Mouse (Mus musculus) erythroblast, embryonic 14.5 days (primary cell): ENCODE measurements around the gene Taar2. TPM values are rescaled to one million over a fixed set of nuclear protein-coding genes. Genes with fewer than 3 reads are reported as not detected.

Source experiments
- H3K27me3 ChIP-seq: 2 replicates; pipeline ENCODE4 v1.6.1; 2012; ENCODE audit warnings: inconsistent platforms; ENCODE audit not compliant: control insufficient read depth
- H3K36me3 ChIP-seq: 2 replicates; pipeline ENCODE4 v1.6.1; 2012; ENCODE audit warnings: mild to moderate bottlenecking, inconsistent platforms; ENCODE audit not compliant: control insufficient read depth
- H3K4me1 ChIP-seq: 2 replicates; pipeline ENCODE4 v1.6.1; 2012; ENCODE audit warnings: inconsistent platforms; ENCODE audit not compliant: control insufficient read depth
- H3K4me3 ChIP-seq: replicated peaks from 2 replicates; pipeline ENCODE3; 2012; ENCODE audit warnings: moderate library complexity, mild to moderate bottlenecking, inconsistent platforms
- H3K9me3 ChIP-seq: 2 replicates; pipeline ENCODE4 v1.6.1; 2012; ENCODE audit warnings: low read length, inconsistent platforms, mixed read lengths; ENCODE audit not compliant: control insufficient read depth
- GATA1 ChIP-seq: IDR thresholded peaks from 2 replicates; pipeline ENCODE4 v1.6.1; 2012; ENCODE audit warnings: low read length, inconsistent platforms, mixed read lengths
- TAL1 ChIP-seq: IDR thresholded peaks from 3 replicates; pipeline ENCODE4 v1.6.1; 2012; ENCODE audit warnings: low read length, inconsistent platforms, mixed read lengths
- polyA plus RNA-seq: library from polyadenylated mRNA; stranded (reverse); fragments of >175 nt; gene quantifications from 2 replicates; pipeline ENCODE4 v1.2.3, GENCODE M21; 2012

Taar2 gene
- not detected in 2 replicates for polyA plus RNA-seq

DNA sequence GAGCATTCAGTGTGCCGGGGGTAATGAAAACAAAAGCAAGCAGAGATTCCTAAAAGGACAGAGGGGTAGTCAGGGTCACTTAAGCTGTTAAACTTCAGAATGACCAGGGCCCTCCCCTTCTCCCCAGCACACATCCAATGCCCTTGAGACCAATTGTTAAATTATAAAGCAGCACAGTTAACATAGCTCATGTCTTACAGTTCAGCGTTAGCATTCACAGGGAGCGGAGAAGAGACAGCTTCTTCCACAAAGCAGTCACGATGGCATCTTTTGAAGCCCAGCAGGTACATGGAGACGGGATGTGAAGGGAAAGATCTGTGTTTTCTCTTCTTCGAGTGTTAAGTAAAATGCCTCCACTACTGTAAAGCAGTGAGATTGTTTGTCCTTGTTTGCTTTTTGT lies at the start of gene Taar2:
Gene Taar2, plus strand, starts transcription at position 261 of the 400 bp plus-strand sequence.
- no peaks in the 10 kb centered on the region for H3K4me1 ChIP-seq
- no peak within 1 kb of the TSS for H3K4me3 ChIP-seq
- H3K27me3 ChIP-seq: no peaks in the 10 kb centered on the region
- no peaks in the 10 kb centered on the region for H3K9me3 ChIP-seq
- TF ChIP-seq TAL1: no peak
- no peak for TF ChIP-seq GATA1
- no peaks in the 10 kb centered on the region for H3K36me3 ChIP-seq

DNA sequence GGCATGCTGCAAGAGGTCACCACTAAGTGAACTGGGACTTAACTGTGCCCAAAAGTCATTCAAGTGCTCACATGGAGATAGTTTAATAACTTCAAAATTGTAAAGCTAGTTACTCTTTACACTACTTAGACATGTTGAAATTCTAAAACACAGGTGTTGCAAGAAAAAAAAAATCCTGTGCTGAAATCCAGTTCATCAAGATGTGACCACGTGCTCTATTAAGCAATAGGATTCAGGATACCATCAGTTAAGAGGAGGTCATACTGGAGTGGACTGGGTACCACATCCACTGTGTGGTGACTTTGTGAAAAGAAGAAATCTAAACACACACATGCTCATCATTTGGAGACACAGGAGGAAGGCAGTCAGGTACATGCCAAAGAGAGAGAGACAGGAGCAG lies 45.4 kb upstream of the Taar2 start:
- no peaks in the 10 kb centered on the region for H3K9me3 ChIP-seq
- H3K4me1 ChIP-seq: no peaks in the 10 kb centered on the region
- TF ChIP-seq GATA1 (no peak), TAL1 (no peak)
- H3K27me3 ChIP-seq: no peaks in the 10 kb centered on the region
- H3K36me3 ChIP-seq: no peaks in the 10 kb centered on the region
- H3K4me3 ChIP-seq: no peak overlapping the region

DNA sequence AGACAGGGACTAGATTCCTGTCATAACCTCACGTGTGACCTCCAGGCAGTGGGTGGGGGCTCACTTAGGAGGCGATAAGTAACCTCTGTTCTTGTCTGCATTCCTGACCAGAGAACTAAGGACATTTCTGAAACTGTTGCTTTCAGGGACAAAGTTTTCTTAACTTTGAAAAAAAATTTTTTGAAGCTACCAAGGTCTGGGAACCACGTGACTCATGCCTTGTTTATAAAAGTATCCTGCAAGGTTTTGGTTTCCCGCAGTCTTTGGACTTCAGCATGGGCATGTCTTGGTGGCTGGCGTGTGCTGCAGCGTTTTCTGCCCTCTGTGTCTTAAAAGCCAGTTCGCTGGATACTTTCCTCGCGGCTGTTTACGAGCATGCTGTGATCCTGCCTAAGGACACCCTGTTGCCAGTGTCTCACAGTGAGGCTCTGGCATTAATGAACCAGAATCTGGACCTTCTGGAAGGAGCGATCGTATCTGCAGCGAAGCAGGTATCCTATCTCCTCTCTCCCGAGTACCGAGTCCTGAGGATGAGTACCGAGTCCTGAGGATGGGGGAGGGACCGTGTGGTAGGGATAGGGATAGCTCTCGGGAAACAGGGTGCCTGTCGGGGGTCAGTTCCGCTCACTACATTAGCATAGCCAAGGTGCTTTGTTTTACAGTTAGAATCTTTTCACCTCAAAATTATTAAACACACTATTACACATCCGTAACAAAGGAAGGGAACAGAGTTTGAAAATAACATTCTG lies 43.6 kb upstream of the Taar2 start, which contains the start of gene Vnn1:
Gene Vnn1, plus strand, starts transcription at position 88 of the 749 bp plus-strand sequence.
- no peak within 1 kb of the TSS for H3K4me3 ChIP-seq
- H3K27me3 ChIP-seq: no peaks in the 10 kb centered on the region
- H3K36me3 ChIP-seq: no peaks in the 10 kb centered on the region
- H3K9me3 ChIP-seq: no peaks in the 10 kb centered on the region
- no peak for TF ChIP-seq GATA1
- no peak for TF ChIP-seq TAL1
- H3K4me1 ChIP-seq: no peaks in the 10 kb centered on the region

DNA sequence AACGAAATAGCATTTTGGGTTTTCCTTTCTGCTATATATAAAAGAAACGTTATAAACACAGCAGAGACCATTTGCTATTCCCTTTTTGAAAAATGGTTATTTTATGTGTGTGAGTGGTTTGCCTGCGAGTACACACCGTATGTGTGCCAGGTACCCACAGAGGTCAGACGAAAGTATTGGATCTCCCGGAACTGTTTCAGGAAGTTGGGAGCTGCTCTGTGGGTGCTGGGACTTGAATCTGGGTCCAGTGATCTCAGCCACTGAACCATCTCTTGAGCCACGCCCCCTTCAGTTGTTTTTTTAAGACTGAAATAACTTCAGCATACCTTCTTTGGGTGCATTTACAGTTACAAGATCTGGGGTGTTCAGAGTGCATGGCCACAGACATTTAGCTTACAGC lies 43.0 kb upstream of the Taar2 start:
- Histone ChIP-seq H3K4me3 (no peak overlapping the region), H3K27me3 (no peaks in the 10 kb centered on the region), H3K4me1 (no peaks in the 10 kb centered on the region), H3K36me3 (no peaks in the 10 kb centered on the region), H3K9me3 (no peaks in the 10 kb centered on the region)
- no peak for TF ChIP-seq GATA1
- no peak for TF ChIP-seq TAL1

DNA sequence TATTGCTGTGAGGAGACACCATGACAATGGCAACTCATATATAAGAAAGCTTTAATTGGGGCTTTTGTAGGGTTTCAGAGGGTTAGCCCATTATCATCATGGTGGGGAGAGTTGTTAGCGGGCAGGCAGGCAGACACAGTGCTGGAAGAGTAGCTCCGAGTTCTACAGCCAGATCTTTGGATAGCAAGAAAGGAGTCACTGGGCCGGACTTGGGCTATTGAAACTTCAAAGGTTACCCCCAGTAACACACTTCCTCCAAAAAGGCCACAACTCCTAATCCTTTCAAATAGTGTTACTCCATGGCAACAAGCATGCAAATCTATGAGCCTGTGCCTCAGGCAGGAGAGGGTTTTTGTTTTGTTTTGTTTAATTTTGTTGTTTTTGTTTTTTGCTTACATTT lies 37.3 kb upstream of the Taar2 start:
- Histone ChIP-seq H3K27me3 (no peaks in the 10 kb centered on the region), H3K4me3 (no peak overlapping the region), H3K36me3 (no peaks in the 10 kb centered on the region), H3K4me1 (no peaks in the 10 kb centered on the region), H3K9me3 (no peaks in the 10 kb centered on the region)
- TF ChIP-seq TAL1 (no peak), GATA1 (no peak)

DNA sequence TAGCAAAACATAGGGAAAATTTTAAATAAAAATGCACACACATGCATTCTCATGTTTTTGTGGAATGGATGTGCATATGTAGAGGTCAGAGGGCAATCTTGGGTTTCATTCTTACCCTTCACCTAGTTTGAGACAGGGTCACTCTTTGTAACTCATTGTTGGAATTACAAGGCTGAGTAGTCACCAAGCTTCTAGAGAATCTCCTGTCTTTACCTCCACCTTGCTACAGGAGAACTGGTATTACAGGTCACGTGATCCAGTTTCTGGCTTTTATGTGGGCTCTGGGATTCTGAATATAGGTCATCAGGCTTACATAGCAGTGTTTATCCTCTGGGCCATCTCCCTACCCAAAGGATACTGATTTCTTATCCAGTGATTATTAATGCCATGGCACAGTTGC lies 32.7 kb upstream of the Taar2 start:
- H3K36me3 ChIP-seq: no peaks in the 10 kb centered on the region
- no peaks in the 10 kb centered on the region for H3K9me3 ChIP-seq
- H3K4me1 ChIP-seq: no peaks in the 10 kb centered on the region
- H3K27me3 ChIP-seq: no peaks in the 10 kb centered on the region
- TF ChIP-seq GATA1 (no peak), TAL1 (no peak)
- no peak overlapping the region for H3K4me3 ChIP-seq

DNA sequence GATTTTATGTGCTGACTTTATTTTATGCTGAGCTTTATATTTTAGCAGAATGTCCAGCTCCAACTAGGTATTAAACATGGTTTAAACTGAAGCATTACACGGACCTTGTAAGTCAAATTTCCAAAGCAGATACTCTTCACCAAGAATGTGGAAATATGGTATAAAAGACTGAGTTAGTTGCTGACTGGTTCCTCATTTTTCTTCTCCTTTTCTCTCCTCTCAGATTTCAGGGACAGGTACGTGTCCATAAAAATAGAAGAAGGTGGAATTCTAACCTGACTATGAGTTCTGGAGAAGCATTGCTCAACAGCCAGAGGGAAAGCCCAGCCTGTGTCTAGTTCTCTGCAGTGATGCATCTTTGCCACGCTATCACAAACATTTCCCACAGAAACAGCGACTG lies 18.3 kb upstream of the Taar2 start, which contains the start of gene Taar1:
Gene Taar1, plus strand, starts transcription at position 301 of the 400 bp plus-strand sequence.
- Histone ChIP-seq H3K4me1 (no peaks in the 10 kb centered on the region), H3K36me3 (no peaks in the 10 kb centered on the region), H3K9me3 (no peaks in the 10 kb centered on the region), H3K4me3 (no peak within 1 kb of the TSS), H3K27me3 (no peaks in the 10 kb centered on the region)
- TF ChIP-seq TAL1 (no peak), GATA1 (no peak)

DNA sequence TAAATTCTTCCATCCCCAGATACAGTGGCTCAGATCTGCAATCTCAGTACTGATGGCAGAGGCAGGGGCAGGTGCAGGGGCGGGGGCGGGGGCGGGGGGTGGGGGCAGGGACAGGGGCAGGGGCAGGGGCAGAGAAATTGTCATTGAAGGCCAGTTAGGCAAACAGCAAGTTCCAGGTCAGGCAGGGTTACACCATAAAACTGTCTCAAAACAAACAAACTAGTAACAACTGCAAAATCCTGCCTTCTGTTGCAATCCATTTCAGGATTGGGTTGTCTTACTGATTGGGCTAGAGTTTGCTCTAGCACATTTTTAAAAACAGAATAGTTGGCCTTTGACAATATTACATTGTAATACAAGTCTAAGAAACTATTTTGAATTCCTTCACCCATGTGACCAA lies 15.9 kb upstream of the Taar2 start:
- no peaks in the 10 kb centered on the region for H3K9me3 ChIP-seq
- H3K27me3 ChIP-seq: no peaks in the 10 kb centered on the region
- no peaks in the 10 kb centered on the region for H3K4me1 ChIP-seq
- no peak for TF ChIP-seq GATA1
- no peak for TF ChIP-seq TAL1
- no peak overlapping the region for H3K4me3 ChIP-seq
- no peaks in the 10 kb centered on the region for H3K36me3 ChIP-seq

DNA sequence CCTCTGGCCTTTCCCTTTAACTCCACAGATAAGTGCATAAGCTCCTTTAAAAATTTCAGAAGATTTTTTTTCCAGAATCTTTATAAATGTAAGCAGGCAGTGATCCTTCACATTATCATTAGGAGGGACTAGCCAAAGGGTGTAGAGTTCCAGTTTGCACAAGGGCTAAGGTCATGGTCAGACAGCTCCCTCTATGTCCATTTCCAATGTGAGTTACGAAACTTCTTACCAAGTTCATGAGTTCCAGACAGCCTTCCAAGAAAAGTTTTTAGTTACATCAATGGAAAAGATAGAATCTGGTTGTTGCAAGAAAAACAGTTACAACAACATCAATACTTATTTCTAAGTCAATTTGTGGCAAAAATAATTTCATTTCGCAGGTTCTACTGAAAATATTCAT lies 14.4 kb upstream of the Taar2 start:
- no peak overlapping the region for H3K4me3 ChIP-seq

More for the DNA sequence above, 14.4 kb upstream of the Taar2 start:
- no peaks in the 10 kb centered on the region for H3K4me1 ChIP-seq
- TF ChIP-seq TAL1 (no peak), GATA1 (no peak)
- H3K36me3 ChIP-seq: no peaks in the 10 kb centered on the region
- H3K27me3 ChIP-seq: no peaks in the 10 kb centered on the region
- H3K9me3 ChIP-seq: no peaks in the 10 kb centered on the region
